In the genomic region with DNA sequence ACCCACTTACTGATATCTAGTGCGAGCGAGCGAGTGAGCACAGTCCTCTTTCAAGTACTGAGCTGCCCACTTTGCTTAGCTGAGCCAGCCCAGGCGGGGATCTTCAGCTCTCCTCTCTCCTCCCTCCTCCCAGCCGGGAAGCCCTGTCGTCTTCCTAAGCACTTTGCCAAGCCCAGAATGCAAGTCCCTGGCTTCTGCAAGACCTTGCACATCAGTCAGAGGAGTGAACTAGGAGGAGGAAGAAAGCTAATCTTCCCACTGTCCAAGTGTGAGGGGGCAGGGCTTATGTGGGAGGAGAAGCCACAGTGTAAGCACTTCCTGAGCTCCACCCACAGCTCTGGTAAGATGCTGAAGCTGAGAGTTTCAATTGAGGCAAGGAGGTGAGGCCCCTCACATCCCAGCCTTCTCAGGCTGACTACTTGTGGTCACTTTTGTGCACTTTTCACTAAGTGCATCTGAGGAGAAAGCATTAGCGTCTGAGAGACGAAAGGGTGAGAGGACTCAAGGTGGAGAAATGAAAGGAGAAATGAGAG, we compare ENCODE assay signal across 10 mouse cellular contexts.
DNase-seq lines count a peak whose midpoint lies in the region; ATAC-seq and TF ChIP-seq lines count a peak whose summit lies in the region.
"Had no signal": no experiment of that assay in that cellular context is flagged by ENCODE, and none has a peak within 500 bp of the region (broad histone marks: within the 10 kb centered on the region; RNA-seq: fewer than 3 reads in every experiment).

No protein-coding gene starts in this region.

- H3K9ac ChIP-seq in kidney, embryonic 14.5 days (ENCODE audit: low read depth, low read length) = no peak overlapping the region
- H3K9ac ChIP-seq: liver, embryonic 13.5 days had no signal

- TF ChIP-seq CTCF in cerebellum, adult 2 months (IDR thresholded peaks at IDR 0.05; ENCODE audit: borderline replicate concordance, insufficient read depth, low read depth, low read length) = no peak

- TF ChIP-seq POLR2A in cerebellum, adult 2 months (IDR thresholded peaks at IDR 0.05; ENCODE audit: borderline replicate concordance, insufficient read depth, low read length) = no peak

- H3K4me3 ChIP-seq in cerebellum, adult 2 months (replicated peaks; ENCODE audit: insufficient read depth, low read depth, low read length) = no peak overlapping the region
- H3K4me3 ChIP-seq in kidney, embryonic 14.5 days (ENCODE audit: low read length) = no peak overlapping the region
- H3K4me3 ChIP-seq: liver, embryonic 13.5 days had no signal

- H3K9me3 ChIP-seq in kidney, embryonic 14.5 days (ENCODE audit: control insufficient read depth, low read length) = no peaks in the 10 kb centered on the region
- H3K9me3 ChIP-seq: liver, embryonic 13.5 days had no signal

- 21% methylated on average over 8 of the region's 8 CpGs for WGBS in cerebellum, adult 2 months
- 24% methylated on average over 8 of the region's 8 CpGs for WGBS in kidney, embryonic 14.5 days

- no peak for DNase-seq in cerebellum, adult 2 months
- DNase-seq in cerebellum, postnatal 25 days = no peak
- DNase-seq in kidney, adult 9 months = no peak
- DNase-seq in urinary bladder, postnatal 36 days (ENCODE audit: low spot score in 2 of 2) = peak; percentile 5 to 23
- DNase-seq in urinary bladder, postnatal 10 days (ENCODE audit: low spot score) = no peak
- no peak for DNase-seq in thymus, postnatal 14 days
- no peak for DNase-seq in cerebellum, adult 11-12 months
- DNase-seq: liver, embryonic 13.5 days had no signal

- no peaks in the 10 kb centered on the region; the same call in 1 of the 2 replicates for H3K27me3 ChIP-seq in cerebellum, adult 2 months (ENCODE audit: control insufficient read depth, insufficient read depth, low read length)
- no peaks in the 10 kb centered on the region for H3K27me3 ChIP-seq in kidney, embryonic 14.5 days (ENCODE audit: control insufficient read depth, insufficient read depth, low read length)
- H3K27me3 ChIP-seq: liver, embryonic 13.5 days had no signal

- peak; percentile 82 for ATAC-seq in kidney, embryonic 14.5 days (ENCODE audit: low FRiP score, low TSS enrichment)
- ATAC-seq: inflammation-experienced regulatory T-cells, adult 6 months had no signal

- peak overlapping the region; percentile 13; the same call in 1 of the 2 replicates for H3K4me2 ChIP-seq in kidney, embryonic 14.5 days (replicated peaks; ENCODE audit: low read depth, low read length)
- H3K4me2 ChIP-seq: liver, embryonic 13.5 days had no signal

- H3K36me3 ChIP-seq in kidney, embryonic 14.5 days (ENCODE audit: control insufficient read depth, insufficient read depth, low read length) = no peaks in the 10 kb centered on the region
- H3K36me3 ChIP-seq: liver, embryonic 13.5 days had no signal

- H3K4me1 ChIP-seq in cerebellum, adult 2 months (ENCODE audit: control insufficient read depth, insufficient read depth, low read length) = no peaks in the 10 kb centered on the region
- no peaks in the 10 kb centered on the region for H3K4me1 ChIP-seq in kidney, embryonic 14.5 days (ENCODE audit: control insufficient read depth, insufficient read depth, low read length)
- H3K4me1 ChIP-seq: liver, embryonic 13.5 days had no signal

- H3K27ac ChIP-seq in cerebellum, adult 2 months (ENCODE audit: insufficient read depth, low read length) = peak overlapping the region; percentile 79; the same call in 1 of the 2 replicates
- H3K27ac ChIP-seq in kidney, embryonic 14.5 days (ENCODE audit: low read depth, low read length) = no peak overlapping the region
- H3K27ac ChIP-seq: liver, embryonic 13.5 days had no signal

Comparison
In these comparisons a context has a peak if more than half of its experiments do, and no peak if none do; other contexts are left out.
1. DNase-seq: peak in urinary bladder, postnatal 36 days (2 of 2); none in cerebellum, adult 2 months (0 of 2), cerebellum, postnatal 25 days (0 of 2), kidney, adult 9 months (single experiment), urinary bladder, postnatal 10 days (single experiment), thymus, postnatal 14 days (single experiment) and cerebellum, adult 11-12 months (single experiment).